Mouse (Mus musculus) neural tube, embryonic 14.5 days (tissue): Measurements from ENCODE around the gene Gchfr. TPM values are rescaled to one million over a fixed set of nuclear protein-coding genes. Genes with fewer than 3 reads are reported as not detected.

ENCODE experiments used
- ATAC-seq: fragments of 200-750 bp; cut with Nextera tagmentation; 2 replicates; pipeline ENCODE4 v1.8.0; 2017; ENCODE audit warnings: low read depth, mild to moderate bottlenecking, moderate TSS enrichment, moderate library complexity
- H3K27ac ChIP-seq: fragments of 300-500 bp; sonication (generic); 2 replicates; pipeline ENCODE4 v1.5.1; 2014; ENCODE audit warnings: low read depth, mild to moderate bottlenecking, control low read depth, low read length, moderate library complexity, mixed read lengths
- H3K27me3 ChIP-seq: fragments of 300-500 bp; sonication (generic); 2 replicates; pipeline ENCODE4 v1.6.1; 2014; ENCODE audit warnings: low read length; ENCODE audit not compliant: control insufficient read depth, insufficient read depth
- H3K36me3 ChIP-seq: fragments of 300-500 bp; sonication (generic); 2 replicates; pipeline ENCODE4 v1.6.1; 2014; ENCODE audit warnings: low read length, mixed read lengths; ENCODE audit not compliant: control insufficient read depth, insufficient read depth
- H3K4me1 ChIP-seq: fragments of 300-500 bp; sonication (generic); 2 replicates; pipeline ENCODE4 v1.6.1; 2014; ENCODE audit warnings: low read length; ENCODE audit not compliant: control insufficient read depth, insufficient read depth
- H3K4me2 ChIP-seq: fragments of 300-500 bp; sonication (generic); 2 replicates; pipeline ENCODE4 v1.6.1; 2014; ENCODE audit warnings: mild to moderate bottlenecking, low read depth, low read length, control low read depth
- H3K4me3 ChIP-seq: fragments of 300-500 bp; sonication (generic); 2 replicates; pipeline ENCODE4 v1.5.1; 2014; ENCODE audit warnings: low read depth, low read length, control low read depth, mixed read lengths
- H3K9ac ChIP-seq: fragments of 300-500 bp; sonication (generic); replicated peaks from 2 replicates; pipeline ENCODE4 v1.6.1; 2014; ENCODE audit warnings: low read depth, mild to moderate bottlenecking, control low read depth, low read length, mixed read lengths
- H3K9me3 ChIP-seq: fragments of 300-500 bp; sonication (generic); 2 replicates; pipeline ENCODE4 v1.6.1; 2016; ENCODE audit warnings: low read length; ENCODE audit not compliant: control insufficient read depth
- WGBS: fragments of 180-500 bp; shearing (Covaris S2); extraction: QIAGEN DNeasy Blood & Tissue Kit; methylation state at CpG from one replicate; pipeline ENCODE4 v1.1.7; 2014; 5-methylcytosine and 5-hydroxymethylcytosine counted together
- polyA plus RNA-seq: library from polyadenylated mRNA; unstranded; fragments of >200 nt; fragmentation: Nextera tagmentation; extraction: Ambion mirVana; gene quantifications from 2 replicates; pipeline ENCODE4 v1.2.1, GENCODE M21; 2014

Gene Gchfr
- 1.6 and 1.8 TPM in 2 replicates for polyA plus RNA-seq

- Histone ChIP-seq H3K4me1 (peaks cover 12% of the 10 kb centered on the region; the same call in 1 of the 2 replicates), H3K27ac (no peak within 1 kb of the TSS), H3K27me3 (peaks cover 8% of the 10 kb centered on the region), H3K36me3 (no peaks in the 10 kb centered on the region), H3K9me3 (no peaks in the 10 kb centered on the region), H3K4me2 (peak within 1 kb of the TSS; percentile 99), H3K9ac (peak within 1 kb of the TSS; percentile 34; the same call in 1 of the 2 replicates), H3K4me3 (peak within 1 kb of the TSS; percentile 48)
- under 1% methylated on average over 60 of the region's 60 CpGs for WGBS
- ATAC-seq: peak; percentile 73
Observed at GRCm38 (mm10) chr2:119166901-119167865, at the start of gene Gchfr. Gchfr (plus strand) TSS chr2:119167773.

DNA sequence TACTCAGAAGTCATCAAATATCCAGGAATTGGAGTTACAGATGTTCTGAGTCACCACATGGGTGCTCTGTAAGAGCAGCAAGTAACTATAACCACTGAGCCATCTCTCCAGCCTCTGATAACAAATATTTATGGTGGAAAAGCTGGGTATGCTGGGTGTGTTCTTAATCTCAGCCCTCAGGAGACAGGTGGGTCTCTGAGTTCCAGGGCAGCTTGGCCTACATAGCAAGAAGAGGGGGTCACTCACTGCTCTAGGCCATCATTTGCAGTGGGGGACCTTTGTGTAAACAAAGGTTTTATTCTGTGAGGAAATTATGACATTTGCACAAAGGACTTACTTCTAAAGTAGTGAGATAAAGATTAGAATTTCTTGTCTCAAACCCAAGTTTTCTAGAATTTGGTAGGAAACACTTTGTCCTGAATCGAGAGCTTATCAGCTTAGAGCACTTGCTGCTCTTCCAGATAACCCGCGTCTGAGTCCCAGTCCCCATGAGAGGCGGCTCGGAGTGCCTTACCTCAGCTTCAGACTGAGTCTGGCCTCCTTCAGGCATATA, 31.2 kb upstream of the Gchfr start:
- H3K36me3 ChIP-seq: peaks cover 37% of the 10 kb centered on the region
- no peak overlapping the region for H3K4me2 ChIP-seq
- no peak overlapping the region for H3K9ac ChIP-seq
- no peaks in the 10 kb centered on the region for H3K27me3 ChIP-seq
- H3K4me1 ChIP-seq: no peaks in the 10 kb centered on the region
- H3K27ac ChIP-seq: no peak overlapping the region
- ATAC-seq: no peak
- no peaks in the 10 kb centered on the region for H3K9me3 ChIP-seq
- WGBS: 91% methylated on average over 5 of the region's 5 CpGs
- no peak overlapping the region for H3K4me3 ChIP-seq

- no peaks in the 10 kb centered on the region for H3K27me3 ChIP-seq
- H3K4me2 ChIP-seq: no peak overlapping the region
- no peak overlapping the region for H3K27ac ChIP-seq
- H3K9ac ChIP-seq: no peak overlapping the region
- no peak for ATAC-seq
- H3K9me3 ChIP-seq: no peaks in the 10 kb centered on the region
- no peaks in the 10 kb centered on the region for H3K4me1 ChIP-seq
- no peak overlapping the region for H3K4me3 ChIP-seq
- 88% methylated on average over 2 of the region's 2 CpGs for WGBS
- H3K36me3 ChIP-seq: peaks cover 53% of the 10 kb centered on the region
Observed at GRCm38 (mm10) chr2:119145199-119145598, 22.4 kb upstream of the Gchfr start.

DNA sequence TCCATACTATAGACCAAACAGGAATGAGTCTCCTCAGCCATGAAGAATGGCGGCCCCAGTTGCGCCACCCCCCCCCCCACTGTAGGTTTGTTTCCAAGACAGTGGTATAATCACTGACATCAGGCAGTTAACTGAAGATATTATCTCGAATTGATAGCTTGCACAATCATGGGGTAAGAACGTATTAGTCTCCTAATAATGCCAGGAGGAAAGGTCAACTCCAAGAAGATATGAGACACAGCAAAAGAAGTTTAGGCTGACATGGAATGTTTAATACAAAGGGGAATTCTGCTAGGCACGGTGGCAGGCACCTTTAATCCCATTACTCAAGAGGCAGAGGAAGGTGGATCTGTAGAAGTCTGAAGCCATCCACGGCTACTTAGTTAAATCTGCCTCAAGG, 21.1 kb upstream of the Gchfr start:
- Histone ChIP-seq H3K36me3 (peaks cover 49% of the 10 kb centered on the region), H3K4me1 (no peaks in the 10 kb centered on the region), H3K9ac (no peak overlapping the region), H3K27me3 (no peaks in the 10 kb centered on the region), H3K4me3 (no peak overlapping the region), H3K4me2 (no peak overlapping the region), H3K9me3 (no peaks in the 10 kb centered on the region), H3K27ac (no peak overlapping the region)
- ATAC-seq: no peak
- WGBS: 93% methylated on average over 6 of the region's 6 CpGs

- Histone ChIP-seq H3K4me1 (no peaks in the 10 kb centered on the region), H3K27me3 (no peaks in the 10 kb centered on the region), H3K4me3 (no peak overlapping the region), H3K9ac (no peak overlapping the region), H3K4me2 (no peak overlapping the region), H3K9me3 (no peaks in the 10 kb centered on the region), H3K36me3 (peaks cover 53% of the 10 kb centered on the region), H3K27ac (no peak overlapping the region)
- 87% methylated on average over 22 of the region's 22 CpGs for WGBS
- ATAC-seq: no peak
Observed at GRCm38 (mm10) chr2:119147160-119147678, 20.4 kb upstream of the Gchfr start.

GRCm38 (mm10) chr2:119147775-119148174, 19.8 kb upstream of the Gchfr start:
- Histone ChIP-seq H3K4me3 (no peak overlapping the region), H3K27ac (no peak overlapping the region), H3K4me1 (no peaks in the 10 kb centered on the region), H3K9me3 (no peaks in the 10 kb centered on the region), H3K9ac (no peak overlapping the region), H3K4me2 (no peak overlapping the region), H3K27me3 (no peaks in the 10 kb centered on the region), H3K36me3 (peaks cover 51% of the 10 kb centered on the region)
- ATAC-seq: no peak
- 92% methylated on average over 8 of the region's 8 CpGs for WGBS

- ATAC-seq: no peak
- H3K9me3 ChIP-seq: no peaks in the 10 kb centered on the region
- peaks cover 26% of the 10 kb centered on the region for H3K36me3 ChIP-seq
- no peak overlapping the region for H3K4me2 ChIP-seq
- H3K4me1 ChIP-seq: peaks cover 11% of the 10 kb centered on the region
- H3K27me3 ChIP-seq: no peaks in the 10 kb centered on the region
- H3K4me3 ChIP-seq: no peak overlapping the region
- H3K9ac ChIP-seq: no peak overlapping the region
- WGBS: 92% methylated on average over 6 of the region's 6 CpGs
- H3K27ac ChIP-seq: no peak overlapping the region
Observed at GRCm38 (mm10) chr2:119152255-119152654, 15.3 kb upstream of the Gchfr start.

DNA sequence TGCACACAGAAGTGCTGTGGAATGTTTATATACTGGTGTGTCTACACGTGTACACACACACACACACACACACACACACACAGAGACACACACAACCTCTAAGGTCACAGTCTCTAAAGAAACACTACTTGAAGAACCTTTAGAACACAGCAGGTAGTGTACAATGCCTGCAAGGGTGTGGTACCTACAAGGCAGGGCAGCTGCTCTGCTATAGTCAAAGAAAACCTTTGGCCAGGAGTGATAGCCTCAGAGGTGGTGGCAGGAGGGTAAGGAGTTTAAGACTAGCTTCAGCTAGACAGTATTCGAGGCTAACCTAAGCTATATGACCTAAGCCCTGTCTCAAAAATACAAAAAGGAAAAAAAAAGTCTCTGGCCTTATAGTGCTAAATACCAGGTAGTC, 12.9 kb upstream of the Gchfr start:
- ATAC-seq: no peak
- Histone ChIP-seq H3K9ac (no peak overlapping the region), H3K36me3 (peaks cover 13% of the 10 kb centered on the region), H3K9me3 (no peaks in the 10 kb centered on the region), H3K4me3 (no peak overlapping the region), H3K4me1 (peaks cover 11% of the 10 kb centered on the region), H3K4me2 (no peak overlapping the region), H3K27ac (no peak overlapping the region), H3K27me3 (no peaks in the 10 kb centered on the region)
- WGBS: 86% methylated on average over 2 of the region's 2 CpGs

DNA sequence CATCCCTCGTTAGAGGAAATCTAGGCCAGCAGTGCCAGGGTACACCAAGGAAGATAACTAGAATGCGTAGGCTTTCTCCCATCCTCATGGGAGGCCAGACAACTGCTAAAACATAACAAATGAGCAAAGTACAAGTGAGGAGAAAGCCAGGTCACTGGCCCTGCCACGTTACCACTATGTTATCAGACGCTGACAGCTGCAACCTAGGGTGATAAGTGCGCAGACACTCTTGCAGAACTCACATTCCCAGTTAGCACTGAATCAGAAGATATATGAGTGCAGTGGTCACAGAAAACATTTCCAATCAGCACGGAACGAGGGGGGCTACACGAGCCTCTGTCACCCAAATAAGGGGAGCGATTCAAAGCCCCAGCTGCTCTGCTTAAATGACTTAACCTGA, 12.2 kb upstream of the Gchfr start:
- H3K9ac ChIP-seq: no peak overlapping the region
- no peaks in the 10 kb centered on the region for H3K9me3 ChIP-seq
- ATAC-seq: no peak
- H3K4me1 ChIP-seq: peaks cover 11% of the 10 kb centered on the region
- no peaks in the 10 kb centered on the region for H3K27me3 ChIP-seq
- peaks cover 13% of the 10 kb centered on the region; the same call in 1 of the 2 replicates for H3K36me3 ChIP-seq
- WGBS: 91% methylated on average over 9 of the region's 9 CpGs
- H3K4me2 ChIP-seq: peak overlapping the region; percentile 95
- H3K4me3 ChIP-seq: no peak overlapping the region; the same call in 1 of the 2 replicates
- H3K27ac ChIP-seq: no peak overlapping the region
